Mouse (Mus musculus): ENCODE results near the gene Trub2.

DNA sequence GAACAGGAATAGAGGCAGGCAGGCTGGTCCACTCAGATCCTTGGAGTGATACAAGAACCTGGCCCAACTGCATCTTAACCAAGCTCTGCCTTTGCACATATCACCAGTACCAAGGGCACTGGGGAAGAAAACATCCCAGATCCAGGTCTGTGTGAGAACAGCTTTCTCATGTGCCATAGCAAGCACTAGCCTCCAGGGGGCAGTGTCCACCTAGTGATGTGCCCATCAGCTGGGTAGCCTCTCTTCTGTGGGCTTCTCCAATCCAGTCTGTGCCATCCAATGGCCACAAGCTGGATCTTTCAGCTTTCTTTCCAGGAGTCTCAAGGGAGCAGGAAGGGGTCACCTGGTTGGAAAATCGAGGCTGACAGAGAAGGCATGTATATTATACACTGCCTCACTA, 23.5 kb downstream of the Trub2 start:
- TF ChIP-seq GABPA (IDR thresholded peaks at IDR 0.05; ENCODE audit: low read depth, low read length) (no peak), BHLHE40 (IDR thresholded peaks at IDR 0.05; ENCODE audit: borderline replicate concordance, low read depth, low read length) (no peak), GATA1 (IDR thresholded peaks at IDR 0.05; ENCODE audit: low read depth, low read length) (no peak)

Data from MEL (cell line).